Mouse (Mus musculus): Measurements from ENCODE around the gene Dcdc2b.

DNA sequence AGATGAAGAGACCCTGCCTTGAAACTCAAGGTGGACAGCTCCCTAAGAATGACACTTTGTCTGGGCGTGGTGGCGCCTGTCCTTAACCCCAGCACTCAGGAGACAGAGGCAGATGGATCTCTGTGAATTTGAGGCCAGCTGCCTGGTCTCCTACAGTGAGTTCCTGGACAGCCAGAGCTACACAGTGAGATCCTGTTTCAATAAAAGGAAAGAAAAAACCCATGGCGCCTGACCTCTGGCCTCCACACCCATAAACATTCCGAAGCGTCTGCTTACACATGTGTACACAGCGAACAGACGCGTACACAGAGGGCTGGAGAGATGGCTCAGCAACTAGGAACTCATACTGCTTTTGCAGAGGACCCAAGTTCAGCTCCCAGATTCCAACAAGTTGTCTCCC is 50.3 kb downstream of the Dcdc2b start:
- TF ChIP-seq ZC3H11A (IDR thresholded peaks at IDR 0.05; ENCODE audit: borderline replicate concordance, low read depth, low read length) = no peak
- no peak for TF ChIP-seq HCFC1 (IDR thresholded peaks at IDR 0.05; ENCODE audit: borderline replicate concordance, insufficient read depth, low read length)
- TF ChIP-seq CHD2 (IDR thresholded peaks at IDR 0.05; ENCODE audit: low read depth, low read length) = no peak
- TF ChIP-seq ZNF384 (IDR thresholded peaks at IDR 0.05; ENCODE audit: low read depth, low read length) = no peak
